Mouse (Mus musculus) left cerebral cortex, adult 11 months (tissue): ENCODE measurements around the gene Snap91.

Experiments
- DNase-seq: peaks from one replicate; pipeline ENCODE4 v3.0.0; 2022; ENCODE audit warnings: low spot score

Snap91 gene

GRCm38 (mm10) chr9:86813327-86813726 lies 67.1 kb downstream of the Snap91 start:
- no peak for DNase-seq

DNA sequence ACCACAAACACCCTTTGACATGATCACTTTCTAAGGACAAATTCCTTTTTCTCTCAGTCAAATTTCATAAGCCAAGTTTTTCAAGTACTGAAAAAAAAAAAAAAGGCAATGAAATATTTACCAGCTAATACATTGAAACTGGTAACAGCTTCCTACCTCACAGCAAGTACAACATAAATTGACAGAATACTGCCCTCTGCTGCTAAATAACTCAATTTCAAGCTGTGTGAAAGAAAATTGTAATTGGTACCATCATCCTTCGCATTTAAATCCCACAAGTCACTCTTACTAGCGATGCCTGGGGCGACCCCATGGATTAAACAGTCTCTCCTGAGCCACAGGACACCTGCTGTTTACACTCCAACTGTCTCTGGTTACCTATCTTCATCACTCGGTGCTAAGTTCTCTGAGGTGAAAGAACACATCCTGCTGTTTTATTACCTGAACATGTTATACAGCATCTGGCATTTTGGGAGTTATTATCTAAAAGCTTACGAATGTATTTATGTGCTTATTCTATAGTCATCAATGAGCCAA lies 69.7 kb downstream of the Snap91 start:
- DNase-seq: no peak

- DNase-seq: no peak
These were observed 70.2 kb downstream of the Snap91 start for GRCm38 (mm10) chr9:86810213-86810612.

DNA sequence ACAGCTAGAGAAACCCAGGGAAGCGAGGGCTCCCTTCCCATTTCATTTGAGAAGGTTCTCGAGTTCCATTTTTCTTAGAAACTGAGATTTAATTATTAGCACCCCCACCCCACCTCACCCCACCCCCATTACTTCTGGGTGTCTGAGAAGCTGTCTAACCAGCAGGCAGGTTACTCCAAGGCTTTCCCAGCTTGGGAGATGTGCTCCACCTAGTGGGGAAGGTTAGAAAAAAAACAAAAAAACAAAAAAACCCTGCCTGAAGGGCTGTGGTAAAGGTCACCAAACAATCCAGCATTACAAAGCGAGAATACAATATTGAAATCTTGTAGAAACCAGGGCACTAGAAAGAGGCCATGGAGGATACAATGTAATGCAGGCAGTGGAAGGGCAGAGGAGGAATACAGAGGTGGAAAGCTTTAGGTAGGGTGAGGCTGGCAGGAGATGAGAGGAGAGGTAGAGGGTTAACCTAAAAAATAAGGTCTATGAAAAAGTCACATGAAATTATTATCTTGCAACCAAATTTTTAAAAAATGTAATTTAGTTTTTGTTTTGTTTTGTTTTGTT lies 79.8 kb downstream of the Snap91 start:
- no peak for DNase-seq

DNA sequence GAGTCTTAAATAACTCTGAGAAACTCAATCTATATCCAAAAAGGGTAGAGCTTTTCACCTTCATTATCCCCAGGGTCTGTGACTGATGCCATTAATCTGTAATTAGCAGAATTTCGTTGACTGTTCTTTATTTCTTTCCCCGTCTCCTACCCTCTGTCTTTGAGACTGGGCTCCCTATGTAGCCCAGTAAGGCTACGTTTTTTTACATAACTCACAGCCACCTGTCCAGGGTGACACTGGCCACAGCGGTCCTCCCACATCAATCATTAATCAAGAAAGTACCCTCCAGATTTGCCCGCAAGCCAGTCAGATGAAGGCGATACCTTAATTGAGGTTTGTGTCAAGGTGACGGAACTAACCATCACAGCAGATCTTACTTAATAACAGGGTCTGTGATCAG lies 81.4 kb downstream of the Snap91 start:
- no peak for DNase-seq

DNA sequence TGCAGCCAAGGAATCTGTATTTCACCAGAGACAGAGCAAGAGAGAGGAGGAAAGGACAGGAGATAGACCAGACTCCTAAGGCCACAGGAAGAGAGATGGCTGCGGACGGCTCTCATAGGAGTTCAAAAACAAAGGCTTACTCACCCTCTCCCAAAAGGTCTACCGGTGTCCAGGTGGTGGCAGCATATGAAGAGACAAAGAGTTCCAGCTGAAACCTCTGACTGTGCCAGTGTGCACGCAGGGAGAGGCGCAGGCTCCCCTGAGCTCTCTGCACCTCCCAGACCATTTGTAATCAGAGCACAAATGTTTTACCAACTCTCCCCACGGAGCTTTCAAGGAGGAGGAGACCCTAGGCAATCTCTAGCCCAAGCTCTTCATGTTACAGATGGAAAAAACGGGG lies 81.8 kb downstream of the Snap91 start:
- DNase-seq: no peak

DNA sequence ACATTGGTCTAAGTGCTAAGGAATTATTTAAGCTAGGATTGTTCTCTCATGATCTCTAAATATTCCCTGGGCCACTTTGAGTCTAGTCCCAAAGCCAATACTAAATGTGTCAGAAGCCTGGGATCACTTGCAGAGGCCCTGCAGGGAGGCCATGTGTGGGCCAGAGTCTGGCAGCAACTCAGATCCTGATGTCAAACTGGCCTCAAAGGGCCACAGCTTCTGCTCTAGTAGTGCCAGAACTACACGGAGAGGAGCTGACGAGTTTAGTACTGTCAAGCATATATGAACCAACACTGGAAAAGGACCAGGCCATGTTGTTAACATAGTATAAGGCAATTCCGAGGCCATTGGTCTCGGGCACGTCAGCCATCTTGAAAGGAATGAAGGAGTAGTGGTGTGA lies 82.3 kb downstream of the Snap91 start:
- DNase-seq: no peak

DNA sequence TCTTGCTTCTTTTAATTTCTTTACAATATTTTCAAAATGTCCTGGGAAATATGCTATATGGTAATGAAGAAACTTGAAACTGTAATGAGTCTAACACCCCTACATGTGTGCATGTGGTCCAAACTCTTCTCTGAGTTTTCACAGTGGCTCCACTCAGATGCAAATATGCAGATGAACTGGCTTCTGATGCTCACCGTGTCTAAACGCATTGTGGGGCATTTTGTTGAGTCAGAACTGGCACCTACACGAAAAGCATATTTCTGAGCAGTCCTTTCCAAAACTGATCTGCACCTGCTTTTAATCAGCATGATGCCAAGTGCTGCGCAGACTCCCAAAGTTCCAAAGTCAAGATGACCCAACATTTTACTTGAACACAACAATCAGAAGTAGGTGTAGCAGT lies 82.9 kb downstream of the Snap91 start:
- no peak for DNase-seq

DNA sequence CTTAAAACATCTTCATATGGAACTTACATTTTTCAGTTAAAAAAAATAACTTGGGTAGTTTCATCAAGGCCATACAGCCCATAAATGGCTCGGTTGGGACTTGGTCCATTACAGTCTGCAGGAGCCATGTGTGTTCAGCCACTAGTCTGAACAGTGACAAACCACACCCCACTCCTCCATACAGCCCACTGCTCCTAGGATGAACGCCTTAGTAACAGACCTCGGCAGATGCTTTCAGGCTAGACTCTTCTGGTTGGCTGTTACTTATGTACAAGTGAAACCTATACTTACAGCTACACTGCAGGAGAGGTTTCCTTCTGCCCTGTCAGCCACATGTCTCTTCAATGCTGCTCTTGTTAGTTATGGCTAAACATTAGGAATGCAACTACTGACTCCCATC lies 85.2 kb downstream of the Snap91 start:
- no peak for DNase-seq

DNA sequence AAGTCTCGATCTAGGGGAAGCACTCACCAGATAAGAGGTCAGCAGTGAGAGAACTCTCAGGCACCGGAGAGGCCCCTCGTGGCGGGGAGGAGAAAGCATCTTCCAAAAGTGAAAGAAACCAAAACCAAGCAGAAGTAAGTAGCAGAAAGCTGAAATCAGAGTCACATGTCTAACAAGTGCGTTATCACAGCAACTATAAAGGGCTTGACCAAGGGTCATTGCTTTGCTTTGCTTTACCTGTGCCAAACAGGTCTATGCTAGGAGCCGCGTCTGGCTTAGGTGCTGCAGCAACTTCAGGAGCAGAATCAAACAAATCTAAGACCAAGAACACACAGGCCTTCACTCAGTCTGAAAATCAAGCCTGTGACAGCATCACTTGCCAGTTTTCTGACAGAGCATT lies 88.5 kb downstream of the Snap91 start:
- DNase-seq: no peak

DNA sequence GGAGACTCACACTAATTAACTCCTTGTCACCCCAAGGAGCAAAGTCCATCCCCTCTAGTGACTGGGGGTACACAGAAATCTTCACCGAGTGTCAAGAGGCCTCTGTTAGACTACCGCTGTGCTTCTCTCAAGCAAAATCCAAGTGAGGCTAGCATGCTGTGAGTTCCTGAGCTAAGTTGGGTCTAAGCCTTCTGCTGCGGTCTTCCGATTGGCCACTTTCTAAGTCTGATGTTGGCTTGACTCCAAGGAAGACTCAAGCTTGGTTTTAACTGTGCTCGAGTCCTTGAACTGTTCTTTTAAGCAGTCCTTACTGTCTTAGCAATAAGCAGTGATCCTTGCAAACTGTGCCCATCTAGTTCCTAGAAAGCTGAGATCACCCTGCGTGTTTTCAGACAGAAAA lies 91.3 kb downstream of the Snap91 start:
- no peak for DNase-seq

GRCm38 (mm10) chr9:86782836-86783235 lies 97.6 kb downstream of the Snap91 start:
- DNase-seq: no peak

DNA sequence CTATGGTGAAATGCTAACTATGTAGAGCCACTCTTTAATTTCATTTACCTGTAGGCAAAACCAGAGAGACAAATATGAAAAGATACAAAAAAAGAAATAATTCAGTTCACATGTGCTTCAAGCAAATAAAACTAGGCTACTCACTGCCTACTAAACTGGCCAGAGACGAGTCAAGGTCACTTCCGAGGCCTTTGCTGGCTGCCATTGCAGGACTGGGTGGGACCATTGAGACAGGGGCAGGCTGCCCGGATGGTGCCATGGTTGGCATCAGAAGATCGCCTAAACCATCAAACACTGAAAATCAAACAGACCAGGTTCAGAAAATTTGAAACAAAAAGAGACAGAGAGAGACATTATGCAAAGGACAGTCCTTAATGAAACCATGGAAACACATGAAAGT lies 99.0 kb downstream of the Snap91 start:
- no peak for DNase-seq

GRCm38 (mm10) chr9:86778212-86778611 lies 102.2 kb downstream of the Snap91 start:
- no peak for DNase-seq

DNA sequence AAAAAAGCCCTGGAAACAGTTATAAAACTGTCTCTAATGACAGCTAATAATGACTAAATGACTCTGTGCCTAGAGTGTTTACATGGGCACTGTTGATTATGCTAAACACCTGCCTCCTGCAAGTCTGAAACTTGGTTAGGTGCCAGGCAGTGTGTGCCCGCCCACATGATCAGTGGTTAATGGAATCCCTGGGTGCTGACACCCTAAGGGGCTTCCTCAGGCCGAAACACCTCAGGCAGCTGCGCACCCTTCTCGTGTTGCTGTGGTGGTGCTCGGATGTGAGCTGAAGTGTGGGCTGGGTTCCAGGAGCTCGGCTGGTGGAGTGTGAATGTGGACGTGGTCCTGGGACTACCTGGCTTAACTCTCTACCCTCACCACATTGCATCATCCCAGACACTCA lies 103.1 kb downstream of the Snap91 start:
- DNase-seq: no peak

- DNase-seq: no peak
These were observed 105.1 kb downstream of the Snap91 start for GRCm38 (mm10) chr9:86775374-86775773.

GRCm38 (mm10) chr9:86773996-86774395 lies 106.5 kb downstream of the Snap91 start:
- DNase-seq: no peak

DNA sequence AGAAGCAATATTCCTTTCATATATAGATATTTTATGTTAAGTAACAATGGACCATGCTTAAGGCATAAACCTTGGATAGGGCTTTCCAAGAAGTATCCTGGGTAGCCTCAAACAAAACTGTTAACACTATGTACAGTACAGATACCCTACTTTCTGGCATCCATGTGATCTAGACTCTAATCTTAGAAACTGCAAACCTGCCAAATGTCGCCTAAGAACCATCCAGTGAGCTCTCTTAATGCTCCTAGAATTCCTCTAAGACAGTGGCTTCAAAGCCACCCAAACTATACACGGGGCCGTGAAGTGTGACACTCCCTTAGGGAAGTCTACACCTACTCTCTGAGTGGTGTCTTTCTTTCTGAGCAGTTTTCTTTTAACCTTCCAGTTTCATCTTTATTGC lies 107.6 kb downstream of the Snap91 start:
- no peak for DNase-seq

GRCm38 (mm10) chr9:86766991-86767390 lies 113.5 kb downstream of the Snap91 start:
- DNase-seq: no peak

GRCm38 (mm10) chr9:86764002-86764401 lies 116.5 kb downstream of the Snap91 start:
- no peak for DNase-seq

GRCm38 (mm10) chr9:86762477-86763376 lies 117.7 kb downstream of the Snap91 start:
- DNase-seq: no peak

DNA sequence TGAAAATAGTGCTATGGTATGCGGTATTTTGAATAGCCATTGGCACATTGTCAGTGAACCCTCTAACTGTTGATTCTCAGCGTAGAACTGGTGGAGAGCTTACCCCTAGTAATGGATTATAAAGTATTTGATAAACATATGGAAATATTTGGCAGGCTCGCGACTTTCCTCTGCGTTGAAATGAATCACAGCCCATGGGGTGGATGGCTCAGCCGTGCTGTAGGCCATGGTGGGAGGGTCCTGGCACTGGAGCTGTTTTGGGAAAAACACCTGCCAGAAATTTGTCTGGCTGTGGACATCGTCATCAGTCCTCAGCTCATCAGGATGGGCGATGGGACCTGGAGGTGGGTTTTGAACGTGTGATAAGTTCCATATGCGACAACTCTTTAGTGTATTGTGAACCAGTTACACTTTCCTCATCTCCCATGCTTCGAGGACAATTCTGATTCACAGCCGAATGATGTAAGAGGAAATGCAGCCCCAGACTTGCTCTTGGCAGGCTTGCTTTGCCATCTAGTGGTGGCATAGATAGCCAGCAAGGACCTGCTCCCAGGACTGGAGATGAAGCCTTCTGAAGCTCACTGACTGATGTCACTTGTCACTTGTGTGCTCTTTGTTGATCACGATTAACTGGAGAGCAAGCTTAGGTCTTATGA lies 134.4 kb downstream of the Snap91 start:
- DNase-seq: peak; percentile 75

GRCm38 (mm10) chr9:86744041-86744440 lies 136.4 kb downstream of the Snap91 start:
- DNase-seq: no peak
